Mouse (Mus musculus) adrenal gland, postnatal 4 days (tissue): ENCODE results near the gene Foxn4. TPM values are rescaled to one million over a fixed set of nuclear protein-coding genes. Genes with fewer than 3 reads are reported as not detected.

Source experiments
- DNase-seq, 2 experiments: peaks; one replicate each; pipeline ENCODE4 v3.0.0; 2021 to 2022; ENCODE audit warnings: low spot score in 2 of 2, mixed read lengths in 2 of 2
- long read RNA-seq, 2 experiments: library from polyadenylated mRNA; stranded (forward); transcript quantifications; one replicate each; pipeline ENCODE4 v2.0.0; 2021
- total RNA-seq, 2 experiments: library from RNA; stranded (reverse); gene quantifications; 2 replicates each; pipeline ENCODE4 v1.2.3; 2021

The Foxn4 gene
- total RNA-seq: not detected
- long read RNA-seq, experiment 1: 0 reads
- long read RNA-seq, experiment 2: 0 reads

GRCm38 (mm10) chr5:114273693-114274402 is at the start of gene Foxn4:
Foxn4 (minus strand) TSS chr5:114273807.
- DNase-seq: no peak

DNA sequence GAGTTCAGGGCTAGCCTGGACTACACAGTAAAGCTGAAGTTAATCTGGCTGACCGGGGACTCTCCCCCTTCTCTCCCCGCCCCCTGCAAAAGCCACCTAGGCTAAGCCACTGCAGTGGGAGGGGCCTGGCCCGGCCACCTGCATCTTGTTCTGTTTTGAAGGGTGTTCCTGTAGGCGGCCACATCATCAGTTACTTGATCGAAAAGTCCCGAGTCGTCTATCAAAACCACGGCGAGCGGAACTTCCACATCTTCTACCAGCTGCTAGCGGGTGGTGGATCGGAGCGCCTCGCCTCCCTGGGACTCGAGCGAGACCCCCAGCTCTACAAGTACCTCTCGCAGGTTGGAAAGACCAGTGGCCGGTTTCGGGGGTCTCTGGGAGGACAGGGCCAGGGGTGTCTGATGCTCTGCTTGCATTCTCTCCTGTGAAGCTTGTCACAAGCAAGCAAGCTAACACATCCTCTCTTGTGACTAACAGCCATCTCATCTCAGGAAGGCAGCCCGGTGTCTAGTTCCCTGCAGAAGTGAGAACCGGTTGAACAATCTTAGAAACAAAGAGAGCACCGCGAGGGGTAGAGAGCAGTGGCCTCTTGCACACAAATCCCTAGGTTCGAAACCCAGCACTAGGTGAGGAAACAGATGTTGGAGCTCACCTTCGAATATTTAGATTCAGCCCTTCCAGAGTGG is 49.6 kb upstream of the Foxn4 start:
- DNase-seq: no peak

- DNase-seq: no peak
These were observed 36.1 kb upstream of the Foxn4 start for GRCm38 (mm10) chr5:114309680-114310036.

- no peak for DNase-seq
These were observed 35.4 kb upstream of the Foxn4 start for GRCm38 (mm10) chr5:114308765-114309679.

- no peak for DNase-seq
These were observed 32.9 kb upstream of the Foxn4 start for GRCm38 (mm10) chr5:114306496-114306895.

DNA sequence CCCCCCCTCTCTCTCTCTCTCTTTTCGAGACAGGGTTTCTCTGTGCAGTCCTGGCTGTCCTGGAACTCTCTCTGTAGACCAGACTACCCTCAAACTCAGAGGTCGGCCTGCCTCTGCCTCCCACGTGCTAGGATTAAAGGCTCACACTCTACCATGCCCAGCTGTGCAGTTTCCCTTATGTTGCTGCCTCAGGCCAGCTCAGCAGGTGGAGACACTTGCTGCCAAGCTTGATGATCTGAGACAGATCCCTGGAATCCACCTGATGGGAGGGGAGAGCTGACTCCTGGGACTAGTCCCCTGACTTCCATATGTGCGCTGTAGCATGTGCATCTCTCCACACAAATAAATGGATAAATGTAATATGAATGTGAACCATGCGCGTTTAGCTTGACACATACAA is 29.6 kb upstream of the Foxn4 start:
- no peak for DNase-seq

- no peak for DNase-seq
These were observed 26.4 kb upstream of the Foxn4 start for GRCm38 (mm10) chr5:114299883-114300610.

GRCm38 (mm10) chr5:114299156-114299855 is 25.7 kb upstream of the Foxn4 start:
- no peak for DNase-seq

DNA sequence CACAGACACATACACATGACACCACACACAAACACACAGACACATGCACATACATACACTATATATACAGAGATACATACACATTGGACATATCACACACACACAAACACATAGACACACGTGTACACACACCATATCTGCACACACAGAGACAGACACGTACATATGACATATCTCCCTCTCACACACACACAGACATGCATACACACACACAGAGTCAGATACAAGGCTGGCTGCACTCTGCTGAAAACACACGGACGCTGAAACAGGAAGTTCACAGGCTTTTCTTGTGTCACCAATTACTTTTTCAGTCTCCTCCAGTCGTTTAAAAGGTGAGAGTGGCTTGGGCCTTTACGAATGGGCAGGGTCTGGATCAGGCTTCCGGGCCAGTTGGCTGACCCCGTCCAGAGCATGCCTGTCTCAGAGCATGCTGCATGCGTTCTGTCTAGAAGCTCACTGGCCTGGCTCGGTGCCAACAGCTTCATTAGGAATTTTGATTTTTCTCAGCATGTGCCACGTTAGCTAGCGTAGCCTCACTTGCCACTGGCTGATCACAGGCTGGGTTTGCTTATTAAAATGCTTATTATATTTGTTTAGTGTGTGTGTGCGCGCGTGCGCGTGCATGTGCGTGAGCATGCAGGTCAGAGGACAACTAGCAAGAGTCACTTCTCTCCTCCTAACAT is 24.7 kb upstream of the Foxn4 start:
- DNase-seq: no peak

DNA sequence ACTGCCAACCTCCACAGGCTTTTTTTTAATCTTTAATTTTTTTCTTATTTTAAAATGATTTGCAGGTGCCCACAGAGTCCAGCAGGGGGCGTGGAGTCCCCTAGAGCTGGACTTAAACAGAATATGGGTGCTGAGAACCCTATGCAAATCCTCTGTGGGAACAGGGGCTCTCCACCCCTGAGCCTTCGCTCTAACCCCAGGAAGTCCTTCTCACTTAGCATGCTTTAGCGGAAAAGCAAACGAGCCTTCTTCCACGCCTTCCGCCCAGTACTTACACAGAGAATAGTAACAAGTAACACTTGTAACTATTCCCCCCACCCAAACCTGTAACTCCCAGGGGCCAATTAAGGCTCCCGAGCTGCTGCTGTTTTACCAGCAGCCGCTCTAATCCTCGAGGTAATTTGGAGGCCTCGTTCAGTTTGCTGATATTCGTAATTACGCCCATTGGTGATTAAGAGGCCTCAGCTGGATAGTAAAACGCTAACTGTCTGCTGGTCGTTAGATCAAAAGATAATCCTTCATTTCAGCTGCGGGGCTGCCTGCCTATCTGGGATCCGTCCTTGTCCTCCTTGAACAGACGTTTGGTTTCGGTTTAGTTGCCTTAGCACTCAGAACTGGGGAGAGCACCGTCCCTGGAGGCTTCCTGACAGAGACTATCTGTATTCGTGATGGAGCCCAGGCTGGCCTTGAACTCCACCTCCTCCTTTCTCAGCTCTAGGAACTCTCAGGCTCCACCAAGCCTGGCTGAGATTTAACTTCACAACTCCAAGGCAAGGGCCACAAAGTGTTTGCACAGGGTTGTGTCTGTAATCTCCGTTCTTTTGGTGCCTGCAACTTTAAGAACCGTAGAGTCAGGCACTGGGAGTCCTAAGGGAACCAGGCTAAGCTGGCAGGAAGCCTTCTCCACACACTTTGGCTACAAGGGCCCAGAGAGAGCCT is 23.4 kb upstream of the Foxn4 start:
- no peak for DNase-seq

DNA sequence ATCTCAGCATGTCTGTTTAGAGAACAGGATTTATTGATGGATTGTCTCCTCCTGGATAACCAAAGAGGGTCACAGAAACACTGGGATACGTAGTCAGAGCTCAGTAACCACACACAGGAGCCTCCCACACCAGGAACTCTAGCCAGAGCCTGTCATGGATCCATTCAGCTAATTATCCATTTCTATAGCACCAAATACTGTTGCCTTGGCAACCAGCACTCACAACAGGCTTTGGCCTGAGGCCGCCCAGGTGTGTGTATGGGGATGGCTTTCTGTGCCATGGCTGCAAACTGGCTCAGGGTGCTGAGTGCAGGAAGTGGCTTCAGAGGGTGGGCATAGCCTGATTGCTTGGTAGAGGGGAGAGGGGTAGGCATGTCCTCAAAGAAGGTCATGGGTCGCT is 16.4 kb upstream of the Foxn4 start:
- DNase-seq: no peak

GRCm38 (mm10) chr5:114288874-114289273 is 15.3 kb upstream of the Foxn4 start, which contains the start of gene Myo1h:
Myo1h (plus strand) TSS chr5:114289166.
- no peak for DNase-seq

GRCm38 (mm10) chr5:114288396-114288795 is 14.8 kb upstream of the Foxn4 start:
- DNase-seq: no peak

GRCm38 (mm10) chr5:114286872-114287571 is 13.4 kb upstream of the Foxn4 start:
- no peak for DNase-seq

DNA sequence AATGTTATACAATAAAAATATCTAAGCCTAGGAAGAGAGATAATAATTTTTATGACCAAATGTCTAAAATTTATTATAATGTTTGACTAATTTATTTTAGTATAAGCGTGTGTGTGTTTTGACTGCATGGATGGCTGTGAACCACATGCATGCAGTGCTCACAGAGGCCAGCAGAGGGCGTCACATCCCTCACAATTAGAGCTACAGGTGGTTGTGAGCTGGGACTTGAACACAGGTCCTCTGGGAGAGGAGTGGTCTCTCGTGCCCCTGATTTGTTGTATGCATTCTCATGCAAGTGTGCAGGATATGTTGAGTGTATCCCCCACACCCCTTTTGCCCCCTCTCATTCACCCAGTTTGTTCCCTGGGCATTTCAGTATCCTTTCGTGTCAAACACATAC is 12.5 kb upstream of the Foxn4 start:
- DNase-seq: no peak

GRCm38 (mm10) chr5:114285398-114285700 is 11.7 kb upstream of the Foxn4 start:
- no peak for DNase-seq

- DNase-seq: no peak
These were observed 11.2 kb upstream of the Foxn4 start for GRCm38 (mm10) chr5:114284604-114285397.
